Mouse (Mus musculus): ENCODE results near the gene Adgrb2. TPM values are rescaled to one million over a fixed set of nuclear protein-coding genes. Genes with fewer than 3 reads are reported as not detected.

Gene Adgrb2
- polyA plus RNA-seq (2012; ENCODE audit: low replicate concordance), result 2.2 and 5.6 TPM in 2 replicates

GRCm38 (mm10) chr4:129984421-129985061 lies at the start of gene Adgrb2:
Gene Adgrb2 (plus strand): TSS chr4:129984870.

GRCm38 (mm10) chr4:130047331-130048202 lies 62.9 kb downstream of the Adgrb2 start, which contains the start of gene Col16a1:
Gene Col16a1 (plus strand): TSS chr4:130047840.

Other genes with a start within 250 kb of the Adgrb2 start
- 208 and 269 TPM in 2 replicates for gene Khdrbs1, start 242.6 kb upstream of the Adgrb2 start, polyA plus RNA-seq (2012; ENCODE audit: low replicate concordance)
- 38.9 and 43.7 TPM in 2 replicates for gene Ptp4a2, start 173.7 kb upstream of the Adgrb2 start, polyA plus RNA-seq (2012; ENCODE audit: low replicate concordance)
- gene Spocd1, start 55.6 kb upstream of the Adgrb2 start, polyA plus RNA-seq (2012; ENCODE audit: low replicate concordance), result 0.06 TPM in 1 of 2 replicates, not detected in the other
- gene Col16a1, start 63.0 kb downstream of the Adgrb2 start, polyA plus RNA-seq (2012; ENCODE audit: low replicate concordance), result 2.6 and 2.8 TPM in 2 replicates
- gene Pef1, start 117.7 kb downstream of the Adgrb2 start, polyA plus RNA-seq (2012; ENCODE audit: low replicate concordance), result 39.8 and 50.2 TPM in 2 replicates
- not detected in 2 replicates for gene Hcrtr1, start 154.5 kb downstream of the Adgrb2 start, polyA plus RNA-seq (2012; ENCODE audit: low replicate concordance)
- 57.1 and 67.5 TPM in 2 replicates for gene Tinagl1, start 190.3 kb downstream of the Adgrb2 start, polyA plus RNA-seq (2012; ENCODE audit: low replicate concordance)
- gene Gm853, start 237.5 kb downstream of the Adgrb2 start, polyA plus RNA-seq (2012; ENCODE audit: low replicate concordance), result not detected in 2 replicates

All from leukemia stem cell, adult 10-12 weeks (primary cell).